Mouse (Mus musculus) limb, embryonic 13.5 days (tissue): ENCODE data around the gene Itpr1. TPM values are rescaled to one million over a fixed set of nuclear protein-coding genes. Genes with fewer than 3 reads are reported as not detected.

Source experiments
- ATAC-seq: fragments of 200-750 bp; cut with Nextera tagmentation; 2 replicates; pipeline ENCODE4 v1.8.0; 2017; ENCODE audit warnings: low read depth, moderate number of reproducible peaks, moderate TSS enrichment; ENCODE audit not compliant: low FRiP score
- H3K27ac ChIP-seq: fragments of 300-500 bp; sonication (generic); 2 replicates; pipeline ENCODE4 v1.5.1; 2015; ENCODE audit warnings: inconsistent platforms, mild to moderate bottlenecking, moderate library complexity
- H3K27me3 ChIP-seq: fragments of 300-500 bp; sonication (generic); 2 replicates; pipeline ENCODE4 v1.6.1; 2015; ENCODE audit warnings: mild to moderate bottlenecking, inconsistent platforms
- H3K36me3 ChIP-seq: fragments of 300-500 bp; sonication (generic); 2 replicates; pipeline ENCODE4 v1.6.1; 2015; ENCODE audit warnings: inconsistent platforms, mild to moderate bottlenecking, moderate library complexity
- H3K4me1 ChIP-seq: fragments of 300-500 bp; sonication (generic); 2 replicates; pipeline ENCODE4 v1.6.1; 2015; ENCODE audit warnings: inconsistent platforms
- H3K4me2 ChIP-seq: fragments of 300-500 bp; sonication (generic); replicated peaks from 2 replicates; pipeline ENCODE4 v1.6.1; 2015; ENCODE audit warnings: inconsistent platforms, mild to moderate bottlenecking, moderate library complexity
- H3K4me3 ChIP-seq: fragments of 300-500 bp; sonication (generic); 2 replicates; pipeline ENCODE4 v1.5.1; 2015; ENCODE audit warnings: moderate library complexity, mild to moderate bottlenecking, inconsistent platforms
- H3K9ac ChIP-seq: fragments of 300-500 bp; sonication (generic); 2 replicates; pipeline ENCODE4 v1.6.1; 2015; ENCODE audit warnings: mild to moderate bottlenecking, inconsistent platforms
- H3K9me3 ChIP-seq: fragments of 300-500 bp; sonication (generic); 2 replicates; pipeline ENCODE4 v1.6.1; 2016; ENCODE audit warnings: inconsistent platforms
- WGBS: fragments of 180-500 bp; shearing (Covaris S2); methylation state at CpG from one replicate; pipeline ENCODE4 v1.1.7; 2015; 5-methylcytosine and 5-hydroxymethylcytosine counted together
- polyA plus RNA-seq: library from polyadenylated mRNA; unstranded; fragments of >200 nt; fragmentation: Nextera tagmentation; extraction: Ambion mirVana; gene quantifications from 2 replicates; pipeline ENCODE4 v1.2.1, GENCODE M21; 2015

Itpr1 gene
- polyA plus RNA-seq, 1 experiment from 2014 or later: 10.8 TPM

- 0 out of 2 replicates have a peak, but pooled peaks cover 5% of the 10 kb centered on the region for H3K4me1 ChIP-seq
- H3K27ac ChIP-seq: no peak overlapping the region; the same call in 1 of the 2 replicates
- no peak overlapping the region for H3K9ac ChIP-seq
- ATAC-seq: no peak
- WGBS: 81% methylated on average over 8 of the region's 8 CpGs
- H3K36me3 ChIP-seq: peaks cover 21% of the 10 kb centered on the region
- no peak overlapping the region for H3K4me3 ChIP-seq
- H3K4me2 ChIP-seq: no peak overlapping the region
- no peaks in the 10 kb centered on the region for H3K27me3 ChIP-seq
- no peaks in the 10 kb centered on the region for H3K9me3 ChIP-seq
Measured at GRCm38 (mm10) chr6:108476797-108477235, 263.9 kb downstream of the Itpr1 start.

DNA sequence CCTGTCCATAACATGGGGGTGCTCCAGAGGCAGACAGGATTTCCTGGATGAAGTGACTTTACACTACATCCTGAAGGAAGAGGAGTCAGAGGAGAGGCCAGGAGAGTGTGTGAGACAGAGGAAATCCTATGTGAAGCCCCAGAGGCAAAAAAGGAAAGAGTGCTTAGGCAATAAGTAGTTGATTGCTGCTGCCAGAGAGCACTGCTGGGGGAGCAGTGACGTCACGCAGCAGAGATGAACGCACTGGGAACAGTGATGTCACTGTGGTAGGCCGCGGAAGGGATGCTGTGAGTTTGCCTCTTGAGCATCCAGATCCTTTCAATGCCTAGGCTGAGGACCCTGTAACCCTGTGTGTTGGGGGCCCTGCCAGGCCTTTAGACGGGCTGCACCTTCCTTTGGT lies 264.7 kb downstream of the Itpr1 start:
- Histone ChIP-seq H3K4me1 (0 out of 2 replicates have a peak, but pooled peaks cover 5% of the 10 kb centered on the region), H3K27me3 (no peaks in the 10 kb centered on the region), H3K36me3 (peaks cover 29% of the 10 kb centered on the region), H3K9me3 (no peaks in the 10 kb centered on the region), H3K4me3 (no peak overlapping the region), H3K27ac (no peak overlapping the region; the same call in 1 of the 2 replicates), H3K4me2 (no peak overlapping the region), H3K9ac (no peak overlapping the region)
- no peak for ATAC-seq
- WGBS: 91% methylated on average over 6 of the region's 6 CpGs

GRCm38 (mm10) chr6:108481190-108481589 lies 268.3 kb downstream of the Itpr1 start:
- H3K36me3 ChIP-seq: peaks cover 29% of the 10 kb centered on the region
- no peak overlapping the region for H3K27ac ChIP-seq
- 94% methylated on average over 4 of the region's 4 CpGs for WGBS
- no peaks in the 10 kb centered on the region for H3K27me3 ChIP-seq
- no peak overlapping the region for H3K9ac ChIP-seq
- ATAC-seq: no peak
- no peak overlapping the region for H3K4me2 ChIP-seq
- H3K4me3 ChIP-seq: no peak overlapping the region
- H3K4me1 ChIP-seq: 0 out of 2 replicates have a peak, but pooled peaks cover 5% of the 10 kb centered on the region
- H3K9me3 ChIP-seq: no peaks in the 10 kb centered on the region

GRCm38 (mm10) chr6:108482464-108482863 lies 269.6 kb downstream of the Itpr1 start:
- no peak overlapping the region for H3K4me3 ChIP-seq
- no peak overlapping the region for H3K4me2 ChIP-seq
- H3K27ac ChIP-seq: no peak overlapping the region
- no peaks in the 10 kb centered on the region for H3K4me1 ChIP-seq
- H3K36me3 ChIP-seq: peaks cover 29% of the 10 kb centered on the region
- no peaks in the 10 kb centered on the region for H3K27me3 ChIP-seq
- H3K9me3 ChIP-seq: no peaks in the 10 kb centered on the region
- no peak for ATAC-seq
- no peak overlapping the region for H3K9ac ChIP-seq
- WGBS: 84% methylated on average over 5 of the region's 5 CpGs

DNA sequence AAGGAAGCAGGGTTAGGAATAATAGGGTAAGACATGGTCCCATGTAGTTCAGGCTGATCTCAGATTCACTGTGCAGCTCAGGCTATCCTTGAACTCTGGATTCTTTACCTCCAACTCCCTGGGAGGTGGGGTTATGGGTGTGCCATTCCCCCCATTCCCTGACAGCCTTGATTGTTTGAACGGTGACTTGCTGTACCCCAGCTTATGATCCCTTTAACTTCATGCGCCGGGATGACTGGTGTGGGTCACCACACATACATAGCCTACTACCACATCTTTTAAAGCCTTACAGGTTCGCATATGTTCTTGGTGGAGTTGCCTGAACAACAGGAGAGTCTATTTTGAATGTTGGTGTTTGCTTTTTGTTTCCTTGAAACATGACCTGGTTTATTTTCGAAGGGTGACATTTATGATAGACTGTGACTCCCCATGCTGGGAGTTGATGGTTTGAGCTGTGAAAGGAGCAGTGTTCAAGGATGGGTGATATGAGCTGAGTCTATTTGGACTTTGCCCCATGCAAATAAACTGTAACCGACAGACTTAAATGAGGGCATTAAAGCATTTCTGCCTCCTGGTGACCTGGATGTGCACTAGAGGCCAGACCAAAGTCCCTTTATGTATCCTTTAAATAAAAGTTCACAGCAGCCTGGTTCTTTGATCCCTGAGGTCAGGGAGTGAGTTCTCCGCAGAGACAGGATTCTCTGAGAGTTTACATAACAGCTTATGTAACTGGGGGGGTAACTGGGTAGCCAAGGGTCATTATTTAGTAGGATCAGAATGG lies 273.5 kb downstream of the Itpr1 start:
- Histone ChIP-seq H3K4me3 (no peak overlapping the region), H3K27ac (no peak overlapping the region), H3K9me3 (no peaks in the 10 kb centered on the region), H3K9ac (no peak overlapping the region), H3K27me3 (no peaks in the 10 kb centered on the region), H3K36me3 (peaks cover 44% of the 10 kb centered on the region), H3K4me2 (no peak overlapping the region), H3K4me1 (no peaks in the 10 kb centered on the region)
- WGBS: 79% methylated on average over 7 of the region's 7 CpGs
- no peak for ATAC-seq

DNA sequence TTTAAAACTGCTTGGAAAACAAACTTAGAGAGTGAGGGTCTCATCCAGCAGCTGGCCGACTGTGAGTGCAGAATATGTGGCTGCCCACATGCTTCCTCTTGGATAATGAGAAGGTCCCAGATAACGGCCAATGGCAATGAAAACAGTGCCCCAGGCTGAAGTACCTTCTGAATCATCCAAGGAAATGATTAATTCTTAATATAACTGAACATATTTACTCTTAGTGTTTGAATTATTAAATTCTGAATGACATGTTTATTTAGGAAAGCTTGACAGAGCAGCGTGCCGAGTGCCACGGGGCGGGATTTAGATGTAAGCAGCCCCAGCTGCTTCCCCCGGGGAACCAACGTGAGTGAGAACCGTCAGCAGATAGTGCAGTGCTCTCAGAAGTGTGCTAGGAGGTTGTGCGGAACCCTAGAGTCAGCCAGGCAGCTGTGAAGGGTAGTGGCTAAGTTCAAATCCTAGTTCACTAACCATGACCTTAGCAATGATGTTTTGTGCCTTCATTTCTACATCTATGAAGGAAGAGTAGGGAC lies 274.5 kb downstream of the Itpr1 start:
- Histone ChIP-seq H3K9me3 (no peaks in the 10 kb centered on the region), H3K9ac (no peak overlapping the region), H3K4me1 (no peaks in the 10 kb centered on the region), H3K27me3 (no peaks in the 10 kb centered on the region), H3K27ac (no peak overlapping the region), H3K4me2 (no peak overlapping the region), H3K36me3 (peaks cover 35% of the 10 kb centered on the region), H3K4me3 (no peak overlapping the region)
- WGBS: 65% methylated on average over 10 of the region's 10 CpGs
- ATAC-seq: no peak

DNA sequence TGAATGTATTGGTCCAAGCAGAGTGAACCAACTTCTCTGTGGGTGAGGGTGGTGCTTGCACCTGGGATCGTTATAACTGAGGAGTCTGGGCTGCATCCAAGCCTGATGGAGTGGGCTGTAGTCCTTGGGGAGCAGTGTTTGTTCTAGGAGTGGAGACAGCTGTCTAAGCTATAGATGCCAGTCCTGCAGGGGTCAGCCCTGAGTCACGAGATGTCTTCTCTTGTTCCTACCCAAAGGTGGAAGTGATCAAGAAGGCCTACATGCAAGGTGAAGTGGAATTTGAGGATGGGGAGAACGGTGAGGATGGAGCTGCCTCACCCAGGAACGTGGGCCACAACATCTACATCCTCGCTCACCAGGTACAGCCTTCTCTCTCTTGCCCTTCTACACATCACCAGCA lies 275.4 kb downstream of the Itpr1 start:
- 84% methylated on average over 5 of the region's 5 CpGs for WGBS
- H3K36me3 ChIP-seq: peaks cover 28% of the 10 kb centered on the region
- H3K4me2 ChIP-seq: no peak overlapping the region
- no peak for ATAC-seq
- H3K27ac ChIP-seq: no peak overlapping the region
- no peaks in the 10 kb centered on the region for H3K9me3 ChIP-seq
- H3K27me3 ChIP-seq: no peaks in the 10 kb centered on the region
- no peaks in the 10 kb centered on the region for H3K4me1 ChIP-seq
- no peak overlapping the region for H3K9ac ChIP-seq
- H3K4me3 ChIP-seq: no peak overlapping the region

DNA sequence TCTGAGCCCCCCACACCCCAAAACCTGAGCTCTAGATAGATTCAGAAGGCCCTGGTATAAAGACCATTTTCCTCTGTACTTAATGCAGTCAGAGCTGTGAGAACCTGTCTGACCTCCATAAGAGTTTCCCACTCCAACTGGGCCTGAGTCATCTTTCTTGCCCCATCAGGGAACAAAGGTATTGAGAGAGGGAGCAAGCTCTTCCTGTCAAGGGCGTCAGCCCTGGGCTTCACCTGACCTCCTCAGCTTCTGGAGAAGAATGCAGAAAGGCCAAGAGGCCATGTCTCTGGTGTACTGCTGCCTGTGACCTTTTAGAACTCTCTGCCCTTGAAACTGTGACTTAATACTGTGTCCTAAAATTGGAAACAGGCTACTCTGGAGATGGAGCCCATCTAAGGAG lies 279.1 kb downstream of the Itpr1 start:
- Histone ChIP-seq H3K36me3 (peaks cover 28% of the 10 kb centered on the region), H3K9ac (no peak overlapping the region), H3K4me1 (peaks cover 15% of the 10 kb centered on the region), H3K27ac (no peak overlapping the region), H3K4me3 (no peak overlapping the region), H3K4me2 (no peak overlapping the region), H3K9me3 (no peaks in the 10 kb centered on the region), H3K27me3 (no peaks in the 10 kb centered on the region)
- no peak for ATAC-seq
- WGBS: 50% methylated on average over 1 of the region's 1 CpGs

- Histone ChIP-seq H3K36me3 (peaks cover 27% of the 10 kb centered on the region), H3K27ac (0 out of 2 replicates have a peak overlapping the region, but pooled peaks have one; percentile 16)
- ATAC-seq: no peak
Measured at GRCm38 (mm10) chr6:108493753-108494152, 280.9 kb downstream of the Itpr1 start.

GRCm38 (mm10) chr6:108494185-108494804 lies 281.4 kb downstream of the Itpr1 start:
- no peaks in the 10 kb centered on the region for H3K27me3 ChIP-seq
- H3K4me1 ChIP-seq: peaks cover 15% of the 10 kb centered on the region
- peak overlapping the region; percentile 16; the same call in 1 of the 2 replicates for H3K27ac ChIP-seq
- WGBS: 30% methylated on average over 10 of the region's 10 CpGs
- H3K4me3 ChIP-seq: no peak overlapping the region
- no peaks in the 10 kb centered on the region for H3K9me3 ChIP-seq
- H3K36me3 ChIP-seq: peaks cover 27% of the 10 kb centered on the region
- H3K9ac ChIP-seq: peak overlapping the region; percentile 35; the same call in 1 of the 2 replicates
- peak; percentile 85 for ATAC-seq
- H3K4me2 ChIP-seq: no peak overlapping the region

More at GRCm38 (mm10) chr6:108493753-108494152, 280.9 kb downstream of the Itpr1 start:
- Histone ChIP-seq H3K9me3 (no peaks in the 10 kb centered on the region), H3K4me3 (no peak overlapping the region), H3K4me2 (no peak overlapping the region), H3K4me1 (peaks cover 15% of the 10 kb centered on the region), H3K27me3 (no peaks in the 10 kb centered on the region), H3K9ac (no peak overlapping the region)
- 77% methylated on average over 16 of the region's 16 CpGs for WGBS

- peaks cover 22% of the 10 kb centered on the region for H3K36me3 ChIP-seq
- peaks cover 15% of the 10 kb centered on the region for H3K4me1 ChIP-seq
- H3K9ac ChIP-seq: no peak overlapping the region
- H3K4me2 ChIP-seq: no peak overlapping the region
- no peaks in the 10 kb centered on the region for H3K27me3 ChIP-seq
- WGBS: 78% methylated on average over 6 of the region's 6 CpGs
- no peak for ATAC-seq
- no peak overlapping the region for H3K27ac ChIP-seq
- no peak overlapping the region for H3K4me3 ChIP-seq
- no peaks in the 10 kb centered on the region for H3K9me3 ChIP-seq
Measured at GRCm38 (mm10) chr6:108494994-108495393, 282.1 kb downstream of the Itpr1 start.

- 84% methylated on average over 7 of the region's 7 CpGs for WGBS
- no peak overlapping the region for H3K9ac ChIP-seq
- no peak overlapping the region for H3K4me3 ChIP-seq
- no peak overlapping the region for H3K27ac ChIP-seq
- H3K27me3 ChIP-seq: no peaks in the 10 kb centered on the region
- peaks cover 15% of the 10 kb centered on the region for H3K4me1 ChIP-seq
- no peak overlapping the region for H3K4me2 ChIP-seq
- peaks cover 27% of the 10 kb centered on the region for H3K36me3 ChIP-seq
- no peak for ATAC-seq
- H3K9me3 ChIP-seq: no peaks in the 10 kb centered on the region
Measured at GRCm38 (mm10) chr6:108498070-108498469, 285.2 kb downstream of the Itpr1 start.
